Mouse (Mus musculus) heart, embryonic 11.5 days (tissue): Measurements from ENCODE around the gene Vmn1r43. TPM values are rescaled to one million over a fixed set of nuclear protein-coding genes. Genes with fewer than 3 reads are reported as not detected.
"Not testable (repeated sequence)": the region's sequence is repeated elsewhere in the genome, so short reads cannot be mapped to it uniquely, and the experiment has no call there.

ENCODE experiments used
- ATAC-seq: fragments of 200-750 bp; cut with Nextera tagmentation; replicated peaks from 2 replicates; pipeline ENCODE4 v1.8.0; 2017; ENCODE audit warnings: moderate library complexity; ENCODE audit not compliant: insufficient number of reproducible peaks, low FRiP score, low TSS enrichment
- H3K27ac ChIP-seq: fragments of 300-500 bp; sonication (generic); 2 replicates; pipeline ENCODE4 v1.5.1; 2014; ENCODE audit warnings: mild to moderate bottlenecking, low read depth, low read length
- H3K27me3 ChIP-seq: fragments of 300-500 bp; sonication (generic); 2 replicates; pipeline ENCODE4 v1.6.1; 2014; ENCODE audit warnings: mild to moderate bottlenecking, low read length, mixed read lengths; ENCODE audit not compliant: control insufficient read depth, insufficient read depth
- H3K36me3 ChIP-seq: fragments of 300-500 bp; sonication (generic); 2 replicates; pipeline ENCODE4 v1.6.1; 2014; ENCODE audit warnings: mild to moderate bottlenecking, low read length, moderate library complexity, mixed read lengths; ENCODE audit not compliant: control insufficient read depth, insufficient read depth
- H3K4me1 ChIP-seq: fragments of 300-500 bp; sonication (generic); 2 replicates; pipeline ENCODE4 v1.6.1; 2014; ENCODE audit warnings: low read length; ENCODE audit not compliant: control insufficient read depth, insufficient read depth
- H3K4me2 ChIP-seq: fragments of 300-500 bp; sonication (generic); 2 replicates; pipeline ENCODE4 v1.6.1; 2014; ENCODE audit warnings: mild to moderate bottlenecking, moderate library complexity
- H3K4me3 ChIP-seq: fragments of 300-500 bp; sonication (generic); 2 replicates; pipeline ENCODE4 v1.5.1; 2014; ENCODE audit warnings: low read depth, low read length
- H3K9ac ChIP-seq: fragments of 300-500 bp; sonication (generic); 2 replicates; pipeline ENCODE4 v1.6.1; 2014; ENCODE audit warnings: mild to moderate bottlenecking, low read depth, low read length, moderate library complexity
- H3K9me3 ChIP-seq: fragments of 300-500 bp; sonication (generic); replicated peaks from 2 replicates; pipeline ENCODE4 v1.6.1; 2016; ENCODE audit warnings: low read length; ENCODE audit not compliant: control insufficient read depth
- WGBS: fragments of 180-500 bp; shearing (Covaris S2); extraction: QIAGEN DNeasy Blood & Tissue Kit; methylation state at CpG from one replicate; pipeline ENCODE4 v1.1.7; 2014; ENCODE audit not compliant: insufficient replicate concordance; 5-methylcytosine and 5-hydroxymethylcytosine counted together
- polyA plus RNA-seq: library from polyadenylated mRNA; unstranded; fragments of >200 nt; fragmentation: Nextera tagmentation; extraction: Ambion mirVana; gene quantifications from 2 replicates; pipeline ENCODE4 v1.2.1, GENCODE M21; 2014

The Vmn1r43 gene
- not detected in 2 replicates for polyA plus RNA-seq

- ATAC-seq, H3K27ac ChIP-seq, H3K4me2 ChIP-seq: not testable (repeated sequence)
These were observed at the start of gene Vmn1r43, which contains the start of gene Vmn1r42 for GRCm38 (mm10) chr6:89876313-89876712. Gene Vmn1r43 (minus strand): TSS chr6:89876413. Gene Vmn1r42 (minus strand): TSS chr6:89876413.

GRCm38 (mm10) chr6:89883812-89884211 lies 7.6 kb upstream of the Vmn1r43 start:
- Histone ChIP-seq H3K9ac (no peak overlapping the region), H3K27me3 (no peaks in the 10 kb centered on the region), H3K27ac (no peak overlapping the region), H3K4me2 (no peak overlapping the region), H3K36me3 (no peaks in the 10 kb centered on the region), H3K4me3 (no peak overlapping the region), H3K9me3 (0 out of 2 replicates have a peak, but pooled peaks cover 2% of the 10 kb centered on the region), H3K4me1 (no peaks in the 10 kb centered on the region)
- ATAC-seq, result no peak
- WGBS, result 55% methylated on average over 2 of the region's 2 CpGs

More at GRCm38 (mm10) chr6:89876313-89876712, at the start of gene Vmn1r43, which contains the start of gene Vmn1r42:
- H3K36me3 ChIP-seq, H3K27me3 ChIP-seq, H3K4me3 ChIP-seq, H3K9ac ChIP-seq, H3K9me3 ChIP-seq, H3K4me1 ChIP-seq: not testable (repeated sequence)
- 71% methylated on average over 3 of the region's 3 CpGs for WGBS

DNA sequence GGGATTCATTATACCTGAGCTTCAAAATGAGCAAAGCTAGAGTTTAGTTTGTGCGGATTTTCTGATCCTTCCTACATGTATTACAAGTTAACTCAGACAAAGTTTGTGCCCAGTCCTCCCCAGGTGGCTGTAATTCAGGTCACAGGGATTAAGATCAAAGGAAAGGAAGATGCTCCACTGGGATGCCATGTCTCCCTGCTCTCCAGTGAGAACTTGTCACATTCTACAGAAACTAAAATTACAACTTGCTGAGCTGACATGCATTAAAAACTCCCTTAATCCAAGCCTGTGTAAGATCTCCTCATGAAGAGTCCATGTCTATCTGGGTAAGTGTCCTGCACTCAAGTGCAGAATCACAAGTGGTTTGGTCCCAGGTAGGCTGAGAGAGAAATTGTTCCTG lies 7.1 kb upstream of the Vmn1r43 start, which contains the start of gene Vmn1r44:
Vmn1r44 (plus strand) TSS at position 301 of the 400 bp plus-strand sequence.
- Histone ChIP-seq H3K27ac (no peak within 1 kb of the TSS), H3K36me3 (no peaks in the 10 kb centered on the region), H3K9ac (no peak within 1 kb of the TSS), H3K4me3 (no peak within 1 kb of the TSS), H3K9me3 (no peaks in the 10 kb centered on the region), H3K27me3 (no peaks in the 10 kb centered on the region), H3K4me1 (no peaks in the 10 kb centered on the region), H3K4me2 (no peak within 1 kb of the TSS)
- no peak for ATAC-seq
- 59% methylated on average over 1 of the region's 1 CpGs for WGBS

- H3K27ac ChIP-seq, result no peak overlapping the region
- no peak for ATAC-seq
- H3K9ac ChIP-seq, result no peak overlapping the region
These were observed 4.7 kb upstream of the Vmn1r43 start for GRCm38 (mm10) chr6:89880867-89881266.

GRCm38 (mm10) chr6:89876963-89877362 lies 750 bp upstream of the Vmn1r43 start:
- no peak overlapping the region for H3K4me2 ChIP-seq
- H3K27me3 ChIP-seq, result no peaks in the 10 kb centered on the region
- no peak overlapping the region for H3K4me3 ChIP-seq
- ATAC-seq, result no peak
- no peaks in the 10 kb centered on the region for H3K36me3 ChIP-seq
- no peak overlapping the region for H3K27ac ChIP-seq
- H3K9me3 ChIP-seq, result no peaks in the 10 kb centered on the region
- WGBS, result 61% methylated on average over 2 of the region's 2 CpGs
- H3K4me1 ChIP-seq, result no peaks in the 10 kb centered on the region
- no peak overlapping the region for H3K9ac ChIP-seq

More at GRCm38 (mm10) chr6:89880867-89881266, 4.7 kb upstream of the Vmn1r43 start:
- Histone ChIP-seq H3K4me3 (no peak overlapping the region), H3K9me3 (no peaks in the 10 kb centered on the region), H3K4me1 (no peaks in the 10 kb centered on the region), H3K27me3 (no peaks in the 10 kb centered on the region), H3K4me2 (no peak overlapping the region), H3K36me3 (no peaks in the 10 kb centered on the region)

DNA sequence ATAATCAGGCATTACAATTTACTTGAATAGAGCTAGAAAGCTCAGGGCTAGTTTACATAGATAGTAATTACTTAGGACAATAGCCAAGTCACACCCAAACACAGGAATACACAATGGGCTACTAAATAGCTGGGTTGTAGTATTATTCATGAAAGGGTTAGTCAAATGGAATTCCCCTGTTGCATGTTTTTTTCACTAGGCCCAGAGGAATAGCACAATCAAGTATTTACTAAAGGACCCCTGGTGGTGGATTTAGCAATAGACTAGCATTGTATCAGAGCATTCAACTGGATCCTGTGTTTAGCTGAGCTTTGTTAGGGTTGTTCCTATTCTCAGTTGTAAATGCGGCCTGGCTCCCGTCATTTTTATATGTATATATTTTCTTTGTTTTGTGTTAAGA lies 8.2 kb downstream of the Vmn1r43 start:
- no peaks in the 10 kb centered on the region for H3K4me1 ChIP-seq
- no peak overlapping the region for H3K4me3 ChIP-seq
- 93% methylated on average over 2 of the region's 2 CpGs for WGBS
- H3K36me3 ChIP-seq, result no peaks in the 10 kb centered on the region
- peaks cover 6% of the 10 kb centered on the region for H3K9me3 ChIP-seq
- H3K27me3 ChIP-seq, result no peaks in the 10 kb centered on the region
- no peak overlapping the region for H3K4me2 ChIP-seq
- no peak overlapping the region for H3K9ac ChIP-seq
- ATAC-seq, result no peak
- no peak overlapping the region for H3K27ac ChIP-seq

DNA sequence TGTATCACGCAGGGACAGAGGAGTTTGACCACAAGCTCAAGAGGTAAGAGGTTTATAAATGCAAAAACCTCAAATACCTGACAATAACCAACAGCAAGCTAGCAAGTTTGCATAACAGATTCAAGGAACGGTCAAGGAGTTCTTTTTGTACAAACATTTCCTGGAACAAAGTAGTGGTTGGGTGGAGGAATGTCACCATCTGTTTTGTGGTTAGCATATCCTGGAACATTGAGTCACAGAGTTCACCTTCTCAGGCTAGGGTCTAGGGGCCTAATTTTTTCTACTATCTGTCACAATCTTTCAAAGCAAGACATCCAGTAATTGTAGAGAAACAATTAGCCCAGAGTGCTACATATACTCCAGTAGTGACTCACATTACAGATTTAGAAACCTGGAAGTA lies 8.9 kb downstream of the Vmn1r43 start:
- H3K9ac ChIP-seq, result no peak overlapping the region
- WGBS, result 82% methylated on average over 2 of the region's 2 CpGs
- no peaks in the 10 kb centered on the region for H3K27me3 ChIP-seq

DNA sequence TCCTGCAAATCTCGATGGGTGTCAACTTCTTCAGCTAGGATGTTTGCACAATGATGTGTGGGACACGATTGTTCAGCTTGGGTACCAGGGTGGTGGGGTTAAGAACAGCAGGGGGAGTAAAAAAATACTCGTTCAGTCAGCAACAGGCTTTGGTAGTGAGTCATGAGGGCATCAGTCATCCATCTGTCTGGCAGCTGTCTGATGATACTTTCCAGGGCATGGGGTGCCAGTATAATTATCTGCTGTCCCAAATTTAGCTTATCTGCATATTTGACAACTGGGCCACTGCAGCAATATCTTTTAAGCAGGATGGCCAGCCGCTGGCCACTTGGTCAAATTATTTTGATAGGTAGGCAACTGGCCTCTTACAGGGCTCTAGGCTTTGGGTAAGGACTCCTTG lies 12.4 kb downstream of the Vmn1r43 start:
- Histone ChIP-seq H3K36me3 (no peaks in the 10 kb centered on the region), H3K4me1 (no peaks in the 10 kb centered on the region), H3K27me3 (no peaks in the 10 kb centered on the region), H3K9ac (no peak overlapping the region), H3K4me3 (no peak overlapping the region), H3K4me2 (no peak overlapping the region), H3K9me3 (peaks cover 11% of the 10 kb centered on the region), H3K27ac (no peak overlapping the region)
- no peak for ATAC-seq
- WGBS, result 58% methylated on average over 4 of the region's 4 CpGs

More for the DNA sequence above, 8.9 kb downstream of the Vmn1r43 start:
- H3K27ac ChIP-seq, result no peak overlapping the region
- no peaks in the 10 kb centered on the region for H3K36me3 ChIP-seq
- H3K9me3 ChIP-seq, result peaks cover 6% of the 10 kb centered on the region
- no peak for ATAC-seq
- H3K4me1 ChIP-seq, result no peaks in the 10 kb centered on the region
- H3K4me3 ChIP-seq, result no peak overlapping the region
- no peak overlapping the region for H3K4me2 ChIP-seq

- no peak overlapping the region for H3K9ac ChIP-seq
- no peaks in the 10 kb centered on the region for H3K36me3 ChIP-seq
- peaks cover 11% of the 10 kb centered on the region for H3K9me3 ChIP-seq
- no peak for ATAC-seq
- no peak overlapping the region for H3K4me3 ChIP-seq
- no peak overlapping the region for H3K4me2 ChIP-seq
- WGBS, result 74% methylated on average over 2 of the region's 2 CpGs
- H3K27ac ChIP-seq, result no peak overlapping the region
- no peaks in the 10 kb centered on the region for H3K27me3 ChIP-seq
- no peaks in the 10 kb centered on the region for H3K4me1 ChIP-seq
These were observed 16.4 kb downstream of the Vmn1r43 start for GRCm38 (mm10) chr6:89859839-89860238.
